Mouse (Mus musculus) ES-E14 (cell line): ENCODE measurements around the gene Mcat. TPM values are rescaled to one million over a fixed set of nuclear protein-coding genes. Genes with fewer than 3 reads are reported as not detected.

Experiments used
- DNase-seq: peaks from one replicate; pipeline ENCODE4 v3.0.0-alpha.2; 2013; ENCODE audit warnings: low read depth, low spot score
- H3K27ac ChIP-seq: 2 replicates; pipeline ENCODE4 v1.5.1; 2012; ENCODE audit warnings: low read depth, mild to moderate bottlenecking, low read length, moderate library complexity, mixed read lengths; ENCODE audit not compliant: poor library complexity, insufficient read depth, severe bottlenecking
- H3K36me3 ChIP-seq: 2 replicates; pipeline ENCODE4 v1.6.1; 2012; ENCODE audit warnings: mild to moderate bottlenecking, low read length, moderate library complexity, mixed read lengths; ENCODE audit not compliant: control insufficient read depth, poor library complexity, insufficient read depth, severe bottlenecking
- H3K4me1 ChIP-seq, 2 experiments: fragments of 150-350 bp in 1 of 2; sonication (generic) in 1 of 2; 2 replicates each; pipeline ENCODE4 v1.6.1; 2012; ENCODE audit warnings: low read length in 2 of 2, mild to moderate bottlenecking in 1 of 2, mixed read lengths in 1 of 2; ENCODE audit not compliant: control insufficient read depth in 2 of 2, insufficient read depth in 2 of 2, poor library complexity in 1 of 2
- H3K4me3 ChIP-seq, 2 experiments: fragments of 150-350 bp in 1 of 2; sonication (generic) in 1 of 2; 2 replicates each; pipeline ENCODE4 v1.5.1; 2012; ENCODE audit warnings: low read length in 2 of 2, low read depth in 1 of 2, mild to moderate bottlenecking in 1 of 2, mixed read lengths in 1 of 2; ENCODE audit not compliant: insufficient read depth in 1 of 2, poor library complexity in 1 of 2, severe bottlenecking in 1 of 2
- H3K9ac ChIP-seq: 2 replicates; pipeline ENCODE4 v1.6.1; 2012; ENCODE audit warnings: low read depth, mild to moderate bottlenecking, low read length, mixed read lengths; ENCODE audit not compliant: poor library complexity, insufficient read depth, severe bottlenecking
- H3K9me3 ChIP-seq: fragments of 150-350 bp; sonication (generic); 2 replicates; pipeline ENCODE4 v1.6.1; 2012; ENCODE audit warnings: low read depth, mild to moderate bottlenecking, low read length; ENCODE audit not compliant: control insufficient read depth, insufficient read depth
- CHD2 ChIP-seq: IDR thresholded peaks from 2 replicates; pipeline ENCODE4 v1.6.1; 2014; ENCODE audit warnings: mild to moderate bottlenecking, low read depth, low read length, inconsistent platforms
- HCFC1 ChIP-seq: IDR thresholded peaks from 2 replicates; pipeline ENCODE4 v1.6.1; 2012; ENCODE audit warnings: low read length, inconsistent platforms, borderline replicate concordance; ENCODE audit not compliant: insufficient read depth
- MAFK ChIP-seq: IDR thresholded peaks from 2 replicates; pipeline ENCODE4 v1.6.1; 2014; ENCODE audit warnings: mild to moderate bottlenecking, low read depth, low read length, inconsistent platforms; ENCODE audit not compliant: insufficient read depth
- ZC3H11A ChIP-seq: IDR thresholded peaks from 2 replicates; pipeline ENCODE4 v1.6.1; 2012; ENCODE audit warnings: low read depth, mild to moderate bottlenecking, inconsistent platforms, low read length, borderline replicate concordance
- ZNF384 ChIP-seq: IDR thresholded peaks from 2 replicates; pipeline ENCODE4 v1.6.1; 2012; ENCODE audit warnings: low read depth, low read length, inconsistent platforms
- in situ Hi-C, 2 experiments: fragments of 600-800 bp; cut with MboI; formaldehyde crosslinking; loops; one replicate each; pipeline ENCODE4 v1.15.1; 2025; ENCODE audit warnings: low sequenced_read_pairs in 2 of 2, inconsistent platforms in 1 of 2; ENCODE audit not compliant: unreplicated experiment in 2 of 2
- total RNA-seq: library from RNA; depleted of rRNA; stranded (reverse); fragments of 300-350 nt; gene quantifications from 2 replicates; pipeline ENCODE4 v1.2.3, GENCODE M21; 2012

Gene Mcat
- total RNA-seq, 1 experiment: 30.9 TPM

DNA sequence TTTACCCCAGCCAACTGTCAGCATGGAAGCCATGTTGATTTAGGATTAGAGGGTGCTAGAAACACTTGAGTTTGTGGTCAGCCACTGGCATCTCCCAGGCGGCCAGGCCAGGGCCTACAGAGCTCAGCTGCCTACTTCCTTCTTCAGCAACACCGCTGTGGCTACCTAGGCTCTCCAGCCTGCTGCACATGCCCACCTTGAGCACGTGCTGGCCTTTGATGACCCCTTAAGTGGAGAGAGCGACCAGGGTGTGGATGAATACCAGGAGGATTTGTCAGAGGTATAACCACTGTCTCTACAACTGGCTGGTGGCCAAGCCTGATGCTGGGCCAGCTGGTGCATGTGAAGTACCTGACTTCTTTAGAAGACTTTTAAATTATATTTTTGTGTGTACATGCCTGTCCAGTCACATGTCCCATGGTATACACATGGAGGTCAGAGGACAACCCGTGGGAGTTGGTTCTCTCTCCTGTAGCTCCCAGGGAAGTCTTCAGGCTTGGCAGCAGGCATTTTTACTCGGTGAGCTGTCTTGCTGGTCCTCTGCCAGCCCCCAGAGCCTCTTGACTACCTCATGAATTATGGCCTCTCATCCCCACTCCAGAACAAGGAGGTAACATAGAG, 11.3 kb upstream of the Mcat start:
- DNase-seq: no peak
- no peak for TF ChIP-seq ZC3H11A
- no peak for TF ChIP-seq MAFK
- TF ChIP-seq ZNF384: no peak
- TF ChIP-seq CHD2: no peak
- TF ChIP-seq HCFC1: no peak
- H3K9ac ChIP-seq: no peak overlapping the region
- in situ Hi-C loops: no loop called here
- H3K4me3 ChIP-seq: no peak overlapping the region
- no peak overlapping the region for H3K27ac ChIP-seq
- H3K36me3 ChIP-seq: peaks cover 42% of the 10 kb centered on the region
- H3K9me3 ChIP-seq: no peaks in the 10 kb centered on the region
- H3K4me1 ChIP-seq: peaks cover 0 to 10% of the 10 kb centered on the region in 2 experiments; a peak in 3 of 4 replicates

DNA sequence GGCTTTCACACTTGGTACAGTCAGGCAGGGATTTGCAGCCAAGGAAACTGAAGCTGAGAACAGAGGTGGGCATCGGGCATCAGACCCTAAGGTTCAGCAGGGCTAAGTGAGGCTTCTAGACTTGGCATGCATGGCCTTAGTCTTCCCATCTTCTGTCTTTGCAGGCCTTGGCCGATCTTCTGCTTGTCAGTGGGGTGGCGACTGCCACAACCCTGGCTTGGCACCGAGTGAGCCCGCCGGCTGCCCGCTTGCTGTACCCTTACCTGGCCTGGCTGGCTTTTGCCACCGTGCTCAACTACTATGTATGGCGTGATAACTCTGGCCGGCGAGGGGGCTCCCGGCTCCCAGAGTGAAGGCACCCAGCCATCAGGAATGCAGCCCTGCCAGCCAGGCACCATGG, 10.0 kb upstream of the Mcat start:
- H3K4me3 ChIP-seq: no peak overlapping the region
- in situ Hi-C loops: no loop called here
- no peak overlapping the region for H3K9ac ChIP-seq
- no peaks in the 10 kb centered on the region for H3K9me3 ChIP-seq
- H3K4me1 ChIP-seq: peaks cover 2 to 14% of the 10 kb centered on the region in 2 experiments; a peak in 3 of 4 replicates
- TF ChIP-seq HCFC1: no peak
- TF ChIP-seq MAFK: no peak
- TF ChIP-seq ZC3H11A: no peak
- no peak for TF ChIP-seq CHD2
- TF ChIP-seq ZNF384: no peak
- H3K36me3 ChIP-seq: peaks cover 32% of the 10 kb centered on the region
- DNase-seq: no peak
- H3K27ac ChIP-seq: no peak overlapping the region

DNA sequence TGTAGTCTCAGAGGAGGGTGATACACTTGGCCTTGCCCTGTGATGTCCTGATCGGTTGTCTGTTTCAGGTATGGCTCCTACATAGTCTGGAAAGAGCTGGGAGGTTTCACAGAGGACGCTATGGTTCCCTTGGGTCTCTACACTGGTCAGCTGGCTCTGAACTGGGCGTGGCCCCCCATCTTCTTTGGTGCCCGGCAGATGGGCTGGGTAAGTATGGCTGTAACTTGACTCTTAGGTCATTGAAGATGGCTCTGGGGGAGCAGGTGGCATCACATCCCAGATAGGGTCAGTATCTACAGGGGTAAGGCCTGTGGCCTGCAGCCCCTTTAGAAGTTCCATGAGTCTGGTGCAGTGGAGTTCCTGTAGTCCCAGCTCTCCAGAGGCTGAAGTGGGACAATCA, 8.5 kb upstream of the Mcat start:
- H3K4me3 ChIP-seq: no peak overlapping the region
- no peak for DNase-seq
- H3K36me3 ChIP-seq: peaks cover 19% of the 10 kb centered on the region
- no peak overlapping the region for H3K27ac ChIP-seq
- H3K9me3 ChIP-seq: no peaks in the 10 kb centered on the region
- TF ChIP-seq ZNF384 (no peak), HCFC1 (no peak), CHD2 (no peak), ZC3H11A (no peak), MAFK (no peak)
- H3K4me1 ChIP-seq: peaks cover 2 to 14% of the 10 kb centered on the region in 2 experiments; a peak in 3 of 4 replicates
- in situ Hi-C loops: no loop called here
- H3K9ac ChIP-seq: no peak overlapping the region

DNA sequence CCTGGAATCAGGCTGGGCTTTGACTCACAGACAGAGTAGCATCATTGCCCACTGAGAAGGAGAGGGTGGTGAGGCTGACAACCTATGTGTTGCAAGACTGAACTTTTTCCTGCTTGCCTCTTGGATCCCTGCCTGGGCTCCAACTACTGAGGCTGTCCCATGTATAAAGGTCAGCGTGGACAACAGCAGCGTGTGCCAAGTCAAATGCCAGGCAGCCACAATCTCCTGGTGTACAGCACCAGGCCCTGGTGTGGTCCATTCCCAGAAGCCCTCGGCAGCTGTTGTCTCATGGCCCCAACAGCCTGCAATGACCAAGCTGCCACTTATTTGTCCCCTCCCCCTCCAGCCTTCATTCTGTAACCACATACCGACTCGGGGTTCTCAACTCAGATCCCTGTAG, 8.0 kb upstream of the Mcat start:
- no peak for TF ChIP-seq MAFK
- no peak for TF ChIP-seq CHD2
- no peak for TF ChIP-seq ZC3H11A
- TF ChIP-seq ZNF384: no peak
- no peak for TF ChIP-seq HCFC1
- Histone ChIP-seq H3K4me1 (peaks cover 2 to 12% of the 10 kb centered on the region in 2 experiments; a peak in 3 of 4 replicates), H3K36me3 (peaks cover 14% of the 10 kb centered on the region), H3K9me3 (no peaks in the 10 kb centered on the region), H3K27ac (no peak overlapping the region), H3K4me3 (no peak overlapping the region), H3K9ac (no peak overlapping the region)
- in situ Hi-C loops: no loop called here
- DNase-seq: no peak

DNA sequence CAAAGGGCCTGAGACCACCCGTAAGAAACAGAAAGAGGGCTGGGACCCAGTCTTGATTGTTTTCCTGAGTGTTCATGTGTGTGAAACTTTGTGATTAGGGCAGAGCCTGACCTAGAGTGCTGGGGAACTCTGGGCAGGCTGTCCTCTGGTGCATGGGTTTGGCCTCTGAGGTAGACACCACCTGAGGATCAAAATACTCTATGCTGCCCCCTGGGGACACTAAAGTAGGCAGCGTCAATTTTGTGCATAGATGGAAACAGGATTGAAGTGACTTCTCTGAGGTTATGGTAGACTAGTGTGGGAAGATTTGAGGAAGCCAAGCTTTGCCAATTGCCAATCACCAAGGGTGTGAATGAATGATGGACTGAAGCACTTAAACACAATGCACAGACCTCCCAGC, 7.1 kb upstream of the Mcat start:
- in situ Hi-C loops: no loop called here
- no peak for DNase-seq
- H3K4me3 ChIP-seq: no peak overlapping the region

More for the DNA sequence above, 7.1 kb upstream of the Mcat start:
- Histone ChIP-seq H3K36me3 (peaks cover 5% of the 10 kb centered on the region; the same call in 1 of the 2 replicates), H3K9ac (no peak overlapping the region), H3K4me1 (peaks cover 2 to 14% of the 10 kb centered on the region in 2 experiments; a peak in 3 of 4 replicates), H3K27ac (no peak overlapping the region; the same call in 1 of the 2 replicates), H3K9me3 (no peaks in the 10 kb centered on the region)
- TF ChIP-seq MAFK (no peak), ZNF384 (no peak), CHD2 (no peak), HCFC1 (no peak), ZC3H11A (no peak)
